Mouse (Mus musculus) forebrain, embryonic 16.5 days (tissue): ENCODE results near the gene Slc29a2. TPM values are rescaled to one million over a fixed set of nuclear protein-coding genes. Genes with fewer than 3 reads are reported as not detected.

Source experiments
- ATAC-seq: fragments of 200-750 bp; cut with Nextera tagmentation; 2 replicates; pipeline ENCODE4 v1.8.0; 2017; ENCODE audit warnings: mild to moderate bottlenecking, moderate library complexity
- H3K27ac ChIP-seq: fragments of 300-500 bp; sonication (generic); 2 replicates; pipeline ENCODE4 v1.5.1; 2014; ENCODE audit warnings: low read length, control low read depth
- H3K27me3 ChIP-seq: fragments of 300-500 bp; sonication (generic); replicated peaks from 2 replicates; pipeline ENCODE4 v1.6.1; 2014; ENCODE audit warnings: low read length; ENCODE audit not compliant: control insufficient read depth, insufficient read depth
- H3K36me3 ChIP-seq: fragments of 300-500 bp; sonication (generic); 2 replicates; pipeline ENCODE4 v1.6.1; 2014; ENCODE audit not compliant: control insufficient read depth, insufficient read depth
- H3K4me1 ChIP-seq: fragments of 300-500 bp; sonication (generic); replicated peaks from 2 replicates; pipeline ENCODE4 v1.6.1; 2014; ENCODE audit warnings: low read length; ENCODE audit not compliant: control insufficient read depth, insufficient read depth
- H3K4me2 ChIP-seq: fragments of 300-500 bp; sonication (generic); 2 replicates; pipeline ENCODE4 v1.6.1; 2014; ENCODE audit warnings: mild to moderate bottlenecking, low read length, control low read depth
- H3K4me3 ChIP-seq: fragments of 300-500 bp; sonication (generic); replicated peaks from 2 replicates; pipeline ENCODE4 v1.5.1; 2014; ENCODE audit warnings: mild to moderate bottlenecking, low read length, control low read depth
- H3K9ac ChIP-seq: fragments of 300-500 bp; sonication (generic); replicated peaks from 2 replicates; pipeline ENCODE4 v1.6.1; 2014; ENCODE audit warnings: low read depth, low read length, control low read depth
- H3K9me3 ChIP-seq: fragments of 300-500 bp; sonication (generic); 2 replicates; pipeline ENCODE4 v1.6.1; 2016; ENCODE audit warnings: low read length; ENCODE audit not compliant: control insufficient read depth
- whole genome bisulfite sequencing: fragments of 180-500 bp; shearing (Covaris S2); extraction: QIAGEN DNeasy Blood & Tissue Kit; methylation state at CpG from one replicate; pipeline ENCODE4 v1.1.7; 2014; 5-methylcytosine and 5-hydroxymethylcytosine counted together
- polyA plus RNA-seq: library from polyadenylated mRNA; unstranded; fragments of >200 nt; fragmentation: Nextera tagmentation; extraction: Ambion mirVana; gene quantifications from 2 replicates; pipeline ENCODE4 v1.2.1, GENCODE M21; 2015

Gene Slc29a2
- polyA plus RNA-seq, 1 experiment from 2014 or later = 13.4 TPM

DNA sequence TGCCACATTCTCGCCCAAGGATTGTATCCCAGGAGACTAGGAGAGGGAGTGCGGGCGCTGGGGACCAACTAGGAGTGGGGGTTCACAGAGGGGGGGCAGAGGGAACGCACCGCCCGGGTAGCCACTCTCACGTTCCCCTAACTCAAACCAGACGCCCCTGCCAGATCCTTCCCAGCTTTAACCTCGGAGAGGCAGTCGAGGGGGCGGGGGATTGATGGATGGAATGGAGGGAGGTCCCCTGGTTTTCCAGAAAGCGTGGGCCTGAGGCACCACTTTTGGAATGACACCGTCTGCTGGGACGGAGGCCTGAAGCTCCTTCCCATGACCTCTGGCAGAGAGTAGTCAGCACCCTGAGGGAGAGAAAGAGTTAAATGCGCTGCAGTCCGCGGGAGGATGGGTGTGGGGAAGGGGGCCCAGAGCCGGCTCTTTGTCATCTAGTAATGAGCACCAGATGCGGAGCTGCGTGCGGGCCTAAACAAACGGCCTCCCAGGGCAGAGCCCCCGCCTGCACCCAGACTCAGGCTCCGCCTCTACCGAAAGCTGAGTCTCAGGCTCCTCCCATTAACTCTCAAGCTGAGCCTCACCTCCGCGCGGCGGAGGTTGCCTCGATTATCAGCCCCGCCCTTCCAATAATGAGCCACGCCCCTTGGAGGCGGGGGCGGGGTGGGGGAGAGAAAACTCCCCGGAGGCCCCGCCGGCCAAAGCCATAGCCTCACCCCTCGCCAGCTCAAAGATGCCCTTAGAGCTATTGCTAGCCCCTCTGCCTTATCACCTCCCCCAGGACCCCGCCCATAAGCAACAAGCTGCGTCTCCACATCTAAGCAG lies 48.1 kb downstream of the Slc29a2 start:
- Histone ChIP-seq H3K27me3 (peaks cover 6% of the 10 kb centered on the region; the same call in 1 of the 2 replicates), H3K27ac (peak overlapping the region; percentile 60), H3K4me2 (peak overlapping the region; percentile 71), H3K9ac (peak overlapping the region; percentile 52), H3K4me3 (peak overlapping the region; percentile 45), H3K9me3 (no peaks in the 10 kb centered on the region), H3K4me1 (peaks cover 35% of the 10 kb centered on the region), H3K36me3 (no peaks in the 10 kb centered on the region)
- peak; percentile 77 for ATAC-seq
- WGBS = under 1% methylated on average over 39 of the region's 40 CpGs

DNA sequence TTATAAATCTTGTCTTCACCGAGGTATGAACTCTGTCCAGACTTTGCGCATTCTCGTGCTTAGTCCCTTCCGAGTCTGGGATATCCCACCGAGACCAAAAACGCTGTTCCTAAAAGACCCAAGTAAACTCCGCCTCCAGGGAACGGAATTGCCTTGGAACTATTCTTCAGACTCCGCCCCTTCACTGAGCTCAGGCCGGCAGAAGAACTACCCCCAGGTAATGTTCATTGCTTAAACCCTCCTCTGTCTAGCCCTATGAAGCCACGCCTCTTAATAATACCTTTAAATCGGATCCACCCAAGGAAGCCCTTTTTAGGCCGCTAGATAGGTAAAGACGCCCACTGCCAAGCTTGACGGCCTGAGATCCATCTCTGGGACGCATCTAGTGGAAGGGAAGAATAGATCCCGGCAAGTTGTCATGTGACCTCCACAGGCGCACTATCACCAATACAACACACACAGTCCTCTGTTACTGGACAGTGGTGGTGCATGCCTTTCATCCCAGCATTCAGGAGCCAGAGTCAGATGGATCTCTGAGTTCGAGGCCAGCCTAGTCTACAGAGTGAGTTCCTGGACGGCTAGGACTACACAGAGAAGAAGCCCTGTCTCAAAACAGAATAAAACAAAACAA lies 48.8 kb downstream of the Slc29a2 start:
- no peak for ATAC-seq
- H3K4me3 ChIP-seq = peak overlapping the region; percentile 45
- peak overlapping the region; percentile 71 for H3K4me2 ChIP-seq
- peaks cover 32% of the 10 kb centered on the region for H3K4me1 ChIP-seq
- H3K9ac ChIP-seq = peak overlapping the region; percentile 52; the same call in 1 of the 2 replicates
- H3K9me3 ChIP-seq = no peaks in the 10 kb centered on the region
- no peak overlapping the region for H3K27ac ChIP-seq
- peaks cover 6% of the 10 kb centered on the region; the same call in 1 of the 2 replicates for H3K27me3 ChIP-seq
- H3K36me3 ChIP-seq = no peaks in the 10 kb centered on the region
- WGBS = 2% methylated on average over 20 of the region's 20 CpGs

DNA sequence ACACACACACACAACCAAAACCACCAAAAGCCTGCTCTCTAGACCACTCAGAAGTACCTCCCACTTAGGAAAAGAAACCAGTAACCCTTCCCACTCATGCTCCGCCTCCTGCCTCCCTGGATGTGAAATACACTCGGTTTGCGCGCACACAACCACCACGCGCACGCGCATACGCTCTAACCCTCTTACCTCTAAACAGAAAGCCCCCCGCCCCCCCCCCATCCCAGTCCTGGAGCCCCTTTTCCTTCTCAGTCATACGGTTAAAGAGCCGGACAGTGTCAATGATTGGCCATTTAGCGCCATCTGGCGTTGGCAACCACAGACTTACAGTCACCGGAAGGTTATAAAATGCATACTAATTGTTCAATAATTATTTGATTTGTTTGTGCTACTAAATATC lies 49.4 kb downstream of the Slc29a2 start:
- Histone ChIP-seq H3K9me3 (no peaks in the 10 kb centered on the region), H3K27me3 (peaks cover 7% of the 10 kb centered on the region; the same call in 1 of the 2 replicates), H3K36me3 (no peaks in the 10 kb centered on the region), H3K4me1 (peaks cover 27% of the 10 kb centered on the region), H3K9ac (no peak overlapping the region), H3K27ac (no peak overlapping the region), H3K4me2 (peak overlapping the region; percentile 71), H3K4me3 (peak overlapping the region; percentile 45; the same call in 1 of the 2 replicates)
- ATAC-seq = no peak
- WGBS = 1% methylated on average over 15 of the region's 15 CpGs

DNA sequence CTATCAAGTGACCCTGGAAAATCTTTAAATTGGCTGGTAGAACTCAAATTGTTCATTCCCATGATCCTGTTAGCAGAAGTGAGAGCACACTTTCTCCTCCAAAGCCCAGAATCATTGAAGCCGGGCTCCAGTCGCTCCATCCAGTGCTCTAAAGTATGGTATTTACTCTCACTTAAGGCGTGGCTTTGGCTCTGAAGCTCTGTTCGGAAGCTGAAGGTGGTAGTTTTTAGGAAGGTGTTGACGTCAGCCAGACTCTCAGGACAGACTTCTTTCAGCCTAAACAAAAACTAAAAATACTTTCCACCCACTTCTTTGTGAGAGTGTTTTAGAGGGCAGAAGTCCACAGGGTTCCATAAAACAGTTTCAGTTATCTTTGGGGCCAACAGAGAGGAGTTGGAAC lies 49.9 kb downstream of the Slc29a2 start:
- Histone ChIP-seq H3K36me3 (no peaks in the 10 kb centered on the region), H3K9me3 (no peaks in the 10 kb centered on the region), H3K27me3 (peaks cover 10% of the 10 kb centered on the region; the same call in 1 of the 2 replicates), H3K27ac (no peak overlapping the region), H3K4me2 (no peak overlapping the region), H3K4me1 (peaks cover 22% of the 10 kb centered on the region), H3K4me3 (no peak overlapping the region), H3K9ac (no peak overlapping the region)
- WGBS = 39% methylated on average over 5 of the region's 5 CpGs
- no peak for ATAC-seq

DNA sequence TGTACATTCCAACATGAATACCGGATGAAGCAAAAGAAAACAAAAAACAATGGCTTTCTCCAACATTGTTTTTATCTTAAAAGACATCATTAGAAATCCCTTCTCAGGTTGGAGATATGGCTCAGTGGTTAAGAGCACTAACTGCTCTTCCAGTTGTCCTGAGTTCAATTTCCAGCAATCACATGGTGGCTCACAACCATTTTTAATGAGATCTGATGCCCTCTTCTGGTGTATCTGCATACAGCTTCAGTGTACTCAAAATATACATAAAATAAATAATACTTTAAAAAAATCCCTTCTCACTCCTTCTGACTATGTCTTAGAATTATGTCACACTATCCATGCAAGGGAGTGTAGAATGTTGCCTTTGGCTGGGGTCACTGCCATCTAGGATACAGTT lies 55.6 kb downstream of the Slc29a2 start:
- no peak overlapping the region for H3K9ac ChIP-seq
- ATAC-seq = no peak
- no peak overlapping the region for H3K27ac ChIP-seq
- H3K27me3 ChIP-seq = peaks cover 40% of the 10 kb centered on the region
- H3K4me2 ChIP-seq = no peak overlapping the region
- H3K36me3 ChIP-seq = no peaks in the 10 kb centered on the region
- H3K4me3 ChIP-seq = no peak overlapping the region
- no peaks in the 10 kb centered on the region for H3K9me3 ChIP-seq
- 88% methylated on average over 1 of the region's 1 CpGs for WGBS
- no peaks in the 10 kb centered on the region for H3K4me1 ChIP-seq

Other genes starting within 250 kb of the Slc29a2 start
- 98.5 and 110 TPM in 2 replicates for gene Rbm4, start 230.0 kb upstream of the Slc29a2 start, polyA plus RNA-seq
- gene Gm21992, start 212.2 kb upstream of the Slc29a2 start, polyA plus RNA-seq = 29.8 and 32.7 TPM in 2 replicates
- gene Rbm14, start 212.2 kb upstream of the Slc29a2 start, polyA plus RNA-seq = 86.0 and 91.1 TPM in 2 replicates
- 34.7 and 38.6 TPM in 2 replicates for gene Ccs, start 184.5 kb upstream of the Slc29a2 start, polyA plus RNA-seq
- gene Ccdc87, start 184.5 kb upstream of the Slc29a2 start, polyA plus RNA-seq = 0.61 and 0.62 TPM in 2 replicates
- gene Ctsf, start 168.7 kb upstream of the Slc29a2 start, polyA plus RNA-seq = 59.2 and 73.6 TPM in 2 replicates
- 0.86 and 0.94 TPM in 2 replicates for gene Actn3, start 146.0 kb upstream of the Slc29a2 start, polyA plus RNA-seq
- 22.8 and 26.8 TPM in 2 replicates for gene Zdhhc24, start 145.2 kb upstream of the Slc29a2 start, polyA plus RNA-seq
- gene Bbs1, start 117.2 kb upstream of the Slc29a2 start, polyA plus RNA-seq = 8.5 and 10.1 TPM in 2 replicates
- 95.9 and 106 TPM in 2 replicates for gene Dpp3, start 95.6 kb upstream of the Slc29a2 start, polyA plus RNA-seq
- gene Peli3, start 80.7 kb upstream of the Slc29a2 start, polyA plus RNA-seq = 12.0 and 16.5 TPM in 2 replicates
- gene Mrpl11, start 61.7 kb upstream of the Slc29a2 start, polyA plus RNA-seq = 106 and 116 TPM in 2 replicates
- 0.21 and 0.71 TPM in 2 replicates for gene Npas4, start 33.5 kb upstream of the Slc29a2 start, polyA plus RNA-seq
- gene B4gat1, start 15.0 kb downstream of the Slc29a2 start, polyA plus RNA-seq = 58.2 and 62.5 TPM in 2 replicates
- 2.1 and 2.9 TPM in 2 replicates for gene AC124502.3, start 15.0 kb downstream of the Slc29a2 start, polyA plus RNA-seq
- gene Brms1, start 17.5 kb downstream of the Slc29a2 start, polyA plus RNA-seq = 50.2 and 51.2 TPM in 2 replicates
- 1.3 and 1.9 TPM in 2 replicates for gene Rin1, start 26.6 kb downstream of the Slc29a2 start, polyA plus RNA-seq
- gene Cd248, start 44.2 kb downstream of the Slc29a2 start, polyA plus RNA-seq = 11.9 and 14.3 TPM in 2 replicates
- gene Tmem151a, start 61.7 kb downstream of the Slc29a2 start, polyA plus RNA-seq = 8.0 and 15.8 TPM in 2 replicates
- gene Yif1a, start 64.7 kb downstream of the Slc29a2 start, polyA plus RNA-seq = 54.0 and 56.0 TPM in 2 replicates
- 297 and 347 TPM in 2 replicates for gene Cnih2, start 74.7 kb downstream of the Slc29a2 start, polyA plus RNA-seq
- gene Rab1b, start 83.2 kb downstream of the Slc29a2 start, polyA plus RNA-seq = 239 and 241 TPM in 2 replicates
- gene Klc2, start 94.7 kb downstream of the Slc29a2 start, polyA plus RNA-seq = 48.1 and 55.5 TPM in 2 replicates
- 38.0 and 39.1 TPM in 2 replicates for gene Pacs1, start 249.3 kb downstream of the Slc29a2 start, polyA plus RNA-seq